Mouse (Mus musculus) neutrophil, adult 5-6 weeks (primary cell): ENCODE data around the gene Mdh2. TPM values are rescaled to one million over a fixed set of nuclear protein-coding genes. Genes with fewer than 3 reads are reported as not detected.
A peak's percentile ranks its signal among the peaks of the same experiment; 100 is the strongest.

Experiments used
- ATAC-seq: fragments of 151-379, 151-347 bp; 2 replicates; pipeline ENCODE4 v1.8.0; 2017; ENCODE audit warnings: mild to moderate bottlenecking, moderate TSS enrichment; ENCODE audit not compliant: insufficient number of reproducible peaks, poor library complexity, low FRiP score, severe bottlenecking; ENCODE audit errors: extremely low read depth
- total RNA-seq: library from RNA; stranded (forward); fragments of 200-1000 nt; gene quantifications from 2 replicates; pipeline ENCODE4 v1.2.3, GENCODE M21; 2017

Mdh2 gene
- total RNA-seq, result 138 and 141 TPM in 2 replicates

- peak; percentile 91 for ATAC-seq
These were observed at the start of gene Mdh2 for GRCm38 (mm10) chr5:135778471-135779445. Gene Mdh2 (plus strand): TSS chr5:135778480.

- ATAC-seq, result no peak
These were observed 48.9 kb upstream of the Mdh2 start for GRCm38 (mm10) chr5:135729351-135729750.

- no peak for ATAC-seq
These were observed 48.0 kb upstream of the Mdh2 start for GRCm38 (mm10) chr5:135730278-135730677.

- no peak for ATAC-seq
These were observed 47.4 kb upstream of the Mdh2 start for GRCm38 (mm10) chr5:135730916-135731315.

GRCm38 (mm10) chr5:135731322-135731721 is 47.0 kb upstream of the Mdh2 start:
- ATAC-seq, result no peak

- ATAC-seq, result no peak
These were observed 45.2 kb upstream of the Mdh2 start for GRCm38 (mm10) chr5:135733071-135733470.

GRCm38 (mm10) chr5:135734057-135734680 is 44.1 kb upstream of the Mdh2 start:
- ATAC-seq, result no peak

DNA sequence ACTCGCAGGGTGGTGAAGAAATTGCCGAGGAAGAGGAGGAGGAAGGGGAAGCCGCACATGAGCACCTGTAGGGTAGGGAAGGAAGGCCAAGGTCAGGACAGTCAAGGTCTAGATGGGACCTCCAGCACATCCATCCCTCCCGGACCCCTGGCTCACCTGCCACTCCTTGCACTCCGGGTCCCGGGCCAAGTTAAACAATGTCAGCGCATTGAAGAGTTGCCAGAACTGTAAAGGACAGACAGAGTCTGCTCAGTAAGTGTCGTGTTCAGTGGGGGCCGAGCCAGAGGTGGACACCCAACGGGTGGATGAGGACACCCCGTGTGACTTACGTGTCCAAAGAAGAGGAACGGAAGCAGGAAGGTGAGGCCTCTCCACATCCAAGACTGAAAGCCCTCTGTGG is 42.5 kb upstream of the Mdh2 start:
- no peak for ATAC-seq

GRCm38 (mm10) chr5:135736544-135736943 is 41.7 kb upstream of the Mdh2 start:
- ATAC-seq, result no peak

GRCm38 (mm10) chr5:135737154-135737553 is 41.1 kb upstream of the Mdh2 start:
- no peak for ATAC-seq

DNA sequence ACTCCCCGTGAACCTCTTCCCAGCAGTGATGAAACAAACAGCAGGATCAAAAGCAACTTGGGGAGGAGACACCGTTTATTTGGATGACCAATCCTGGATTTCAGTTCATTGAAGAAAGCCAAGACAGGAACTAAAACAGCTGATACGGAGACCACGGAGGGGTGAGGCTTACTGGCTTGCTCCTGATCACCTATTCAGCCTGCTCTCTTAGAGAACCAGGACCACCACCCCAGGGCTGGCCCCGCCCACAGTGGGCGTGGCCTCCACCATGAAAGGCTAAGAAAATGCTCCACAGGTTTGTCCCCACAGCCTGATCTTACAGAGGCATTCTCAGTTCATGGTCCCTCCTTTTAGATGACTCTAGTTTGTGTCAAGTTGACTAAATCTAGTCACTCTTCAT is 40.0 kb upstream of the Mdh2 start:
- ATAC-seq, result no peak

GRCm38 (mm10) chr5:135742156-135742555 is 36.1 kb upstream of the Mdh2 start:
- no peak for ATAC-seq

DNA sequence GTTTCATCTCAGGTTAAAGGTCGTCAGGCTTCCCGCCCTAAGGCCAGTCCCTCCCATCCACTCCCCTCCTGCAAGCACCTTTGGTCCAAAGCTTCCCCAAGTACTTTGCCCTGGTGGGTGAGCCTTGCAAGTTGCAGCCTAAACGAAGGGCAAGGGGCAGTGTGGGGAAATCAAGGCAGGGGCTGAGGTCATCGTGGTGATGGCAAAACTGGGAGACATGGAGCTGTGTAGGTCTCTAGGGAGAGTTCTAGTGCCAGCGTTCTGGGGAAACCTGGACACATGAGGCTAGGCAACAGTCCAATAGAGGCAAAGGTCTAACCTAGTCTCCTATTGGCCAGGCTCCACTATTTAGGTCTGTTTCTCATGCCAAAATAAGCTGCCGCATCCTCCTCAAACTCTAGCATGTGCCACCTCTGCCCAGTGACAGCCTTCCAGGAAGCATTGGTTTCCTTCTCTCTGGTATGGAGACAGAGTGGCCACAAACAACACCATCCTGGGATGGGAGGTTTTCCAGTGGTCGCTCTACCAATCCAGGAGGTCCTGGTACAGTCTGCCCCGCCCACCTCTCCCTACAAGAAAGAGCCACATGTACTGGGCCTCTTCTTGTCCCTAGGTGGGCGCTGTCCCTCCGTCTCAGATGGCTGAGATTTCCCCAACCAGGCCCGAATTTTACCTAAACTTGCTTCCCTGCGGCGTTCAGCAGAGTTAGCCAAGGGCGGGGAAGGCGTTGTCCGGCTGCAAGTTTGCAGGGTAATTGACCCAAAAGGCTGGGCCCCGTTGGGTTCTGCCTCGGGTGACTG is 35.1 kb upstream of the Mdh2 start:
- no peak for ATAC-seq

DNA sequence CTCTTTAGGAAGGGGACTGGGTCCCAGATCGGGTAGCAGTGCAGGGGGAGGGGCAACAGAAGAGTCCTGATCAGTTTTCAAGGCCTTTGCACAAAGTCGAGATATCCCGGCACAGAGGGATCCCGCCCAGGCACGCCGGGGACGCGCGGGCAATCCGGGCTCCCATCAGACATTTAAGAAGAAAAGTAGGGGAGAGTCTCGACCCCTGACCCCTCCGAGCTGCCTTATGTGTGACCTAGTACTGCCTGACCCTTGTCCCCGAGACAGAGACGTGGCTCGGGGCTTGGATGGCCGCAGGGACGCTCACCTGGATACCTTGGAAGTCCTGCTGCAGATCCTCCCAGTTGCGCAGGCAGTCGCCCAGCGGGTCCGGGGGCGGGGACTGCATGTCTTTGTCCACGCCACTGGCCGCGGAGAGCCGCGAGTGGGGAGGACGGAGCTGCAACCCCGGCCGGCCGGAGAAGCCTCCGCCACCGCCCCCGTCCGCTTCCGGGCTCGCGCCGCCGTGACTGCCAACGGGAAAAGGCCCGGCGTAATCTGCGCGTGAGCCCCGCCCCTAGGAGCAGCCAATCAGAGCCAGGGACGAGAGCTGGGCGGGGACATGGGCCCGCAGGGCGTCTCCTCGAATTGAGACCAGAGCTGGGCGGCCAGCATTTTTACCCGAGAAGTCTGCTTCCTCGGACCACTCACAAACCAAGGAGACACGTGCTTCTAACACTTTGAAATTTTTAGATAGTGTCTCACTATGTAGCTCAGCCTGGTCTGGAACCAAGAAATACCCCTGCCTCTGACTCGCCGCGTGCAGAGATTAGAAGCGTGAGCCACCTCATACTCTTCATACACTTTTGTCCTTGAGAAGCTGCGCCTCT is 34.3 kb upstream of the Mdh2 start, which contains the start of gene Tmem120a:
Gene Tmem120a, minus strand, starts transcription at position 708 of the 869 bp plus-strand sequence.
- peak; percentile 91 for ATAC-seq

GRCm38 (mm10) chr5:135744742-135745141 is 33.5 kb upstream of the Mdh2 start:
- no peak for ATAC-seq

GRCm38 (mm10) chr5:135751041-135751440 is 27.2 kb upstream of the Mdh2 start:
- ATAC-seq, result no peak

DNA sequence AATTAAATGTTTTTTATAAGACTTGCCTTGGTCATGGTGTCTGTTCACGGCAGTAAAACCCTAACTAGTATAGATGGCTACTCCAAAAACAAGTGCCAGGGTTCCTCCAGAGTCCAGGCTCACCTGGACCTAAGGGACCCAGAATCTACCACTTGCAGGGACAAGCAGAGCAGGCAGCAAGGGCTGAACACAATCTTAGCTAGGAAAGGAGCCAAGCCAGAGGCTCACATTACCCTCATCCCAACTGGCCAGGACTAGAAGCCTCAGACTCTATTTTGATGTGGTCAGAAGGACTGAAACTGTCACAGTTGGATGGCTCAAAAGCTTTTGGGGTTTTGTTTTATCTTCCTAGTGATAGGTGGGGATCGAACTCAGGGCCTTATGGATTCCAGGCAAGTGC is 26.7 kb upstream of the Mdh2 start:
- no peak for ATAC-seq

DNA sequence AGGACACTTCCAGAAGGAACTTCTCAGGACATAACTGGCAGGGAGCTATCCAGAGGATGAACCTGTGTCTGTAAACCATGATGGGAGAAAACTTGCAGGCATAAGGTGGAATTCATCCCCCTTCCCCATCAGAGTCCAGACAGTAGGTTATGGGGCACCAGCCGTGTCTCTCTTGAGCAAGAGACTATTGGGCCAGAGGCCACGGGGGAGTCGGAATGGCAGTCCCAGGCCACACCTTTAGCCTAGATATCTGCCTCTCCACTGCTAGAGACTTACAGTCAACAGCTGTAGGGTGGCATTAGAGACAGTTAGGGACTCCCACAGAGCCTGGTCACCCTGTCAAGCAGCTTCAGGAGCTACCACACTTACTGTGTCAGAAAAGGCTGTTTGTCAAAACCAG is 16.4 kb upstream of the Mdh2 start:
- no peak for ATAC-seq
